Comparison of ENCODE assay signal across 8 mouse cellular contexts in the genomic region with DNA sequence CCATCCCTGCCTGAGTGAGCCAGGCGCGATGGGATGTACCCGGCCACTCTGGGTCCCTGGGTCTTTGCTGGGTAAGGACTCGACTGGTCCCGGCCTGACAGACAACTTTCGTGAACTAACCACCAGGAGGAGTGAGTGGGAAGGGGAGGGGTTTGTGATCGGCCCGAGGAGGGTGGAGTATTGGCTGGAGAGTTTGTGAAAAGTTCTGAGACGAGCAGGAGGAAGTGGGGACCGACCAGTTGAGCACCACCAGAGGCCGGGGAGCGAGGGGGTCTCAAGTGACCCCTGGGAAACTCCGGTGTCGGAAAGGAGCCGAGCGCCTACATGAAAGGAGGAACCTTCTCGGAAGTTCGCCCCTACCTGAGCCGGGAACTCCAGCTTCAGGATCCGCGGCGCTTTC. TPM values are rescaled to one million over a fixed set of nuclear protein-coding genes. Genes with fewer than 3 reads are reported as not detected.
DNase-seq lines count a peak whose midpoint lies in the region; ATAC-seq and TF ChIP-seq lines count a peak whose summit lies in the region.

A gene (plus strand): TSS at position 196 of the 400 bp plus-strand sequence.

- H3K27me3 ChIP-seq in intestine, postnatal 0 days (replicated peaks; ENCODE audit: control insufficient read depth, insufficient read depth, low read length) = no peaks in the 10 kb centered on the region

- peaks cover 7% of the 10 kb centered on the region for H3K36me3 ChIP-seq in intestine, postnatal 0 days (ENCODE audit: control insufficient read depth, insufficient read depth)

- peak; percentile 91 for TF ChIP-seq CTCF in intestine, postnatal 0 days (IDR thresholded peaks at IDR 0.05; ENCODE audit: low read depth)

- peak within 1 kb of the TSS; percentile 91 for H3K27ac ChIP-seq in intestine, postnatal 0 days (ENCODE audit: low read depth, low read length)

- H3K4me2 ChIP-seq in intestine, postnatal 0 days (replicated peaks; ENCODE audit: low read depth) = peak within 1 kb of the TSS; percentile 99

- H3K9ac ChIP-seq in intestine, postnatal 0 days (ENCODE audit: low read depth, low read length) = peak within 1 kb of the TSS; percentile 82

- WGBS in intestine, postnatal 0 days = under 1% methylated on average over 22 of the region's 22 CpGs

- peak; percentile 70 for DNase-seq in layer of hippocampus, adult 11-12 months (ENCODE audit: low spot score)
- no peak for DNase-seq in layer of hippocampus, adult 9-10 months (ENCODE audit: low spot score)
- DNase-seq in embryo, embryonic 11 days = peak; percentile 86
- DNase-seq in gastrocnemius, postnatal 4 days (ENCODE audit: low spot score in 2 of 2) = peak; percentile 59 to 76
- DNase-seq in liver = peak; percentile 87
- peak; percentile 78 to 80 for DNase-seq in monocyte, adult 2 months (ENCODE audit: low read depth in 1 of 2, low spot score in 2 of 2)
- peak; percentile 85 to 90 for DNase-seq in spleen, postnatal 4 days (ENCODE audit: low spot score in 2 of 2)

- H3K9me3 ChIP-seq in intestine, postnatal 0 days (ENCODE audit: control insufficient read depth) = no peaks in the 10 kb centered on the region

- peaks cover 3% of the 10 kb centered on the region for H3K4me1 ChIP-seq in intestine, postnatal 0 days (replicated peaks; ENCODE audit: control insufficient read depth, insufficient read depth, low read length)

- peak; percentile 84 for ATAC-seq in intestine, postnatal 0 days

- peak within 1 kb of the TSS; percentile 99 for H3K4me3 ChIP-seq in intestine, postnatal 0 days (ENCODE audit: low read depth, low read length)

RNA-seq across cellular contexts. Expression of the gene that starts here (rescaled TPM):
- total RNA-seq in gastrocnemius, postnatal 4 days (2021) = 1 to 10 TPM; 9.1 TPM
- polyA plus RNA-seq in intestine, postnatal 0 days (2015; fragmentation: Nextera tagmentation; extraction: Ambion mirVana) = 12.9 and 13.2 TPM in 2 replicates
